29 mouse cellular contexts compared by ENCODE assay signal in genomic region chr11:114790171-114790570, GRCm38 (mm10). TPM values are rescaled to one million over a fixed set of nuclear protein-coding genes. Genes with fewer than 3 reads are reported as not detected.
DNase-seq lines count a peak whose midpoint lies in the region; ATAC-seq and TF ChIP-seq lines count a peak whose summit lies in the region.
"Had no signal": no experiment of that assay in that cellular context is flagged by ENCODE, and none has a peak within 500 bp of the region (broad histone marks: within the 10 kb centered on the region; RNA-seq: fewer than 3 reads in every experiment).

No protein-coding gene starts in this region.

- H3K27ac ChIP-seq in cerebellum, adult 2 months (ENCODE audit: insufficient read depth, low read length) = no peak overlapping the region
- peak overlapping the region; percentile 24; the same call in 1 of the 2 replicates for H3K27ac ChIP-seq in gastrocnemius, adult 2 months
- H3K27ac ChIP-seq: embryonic facial prominence, embryonic 12.5 days; embryonic facial prominence, embryonic 15.5 days; heart, embryonic 15.5 days; hindbrain, embryonic 10.5 days; hindbrain, embryonic 13.5 days; intestine, embryonic 15.5 days had no signal

- no peak for TF ChIP-seq POLR2A in cerebellum, adult 2 months (IDR thresholded peaks at IDR 0.05; ENCODE audit: borderline replicate concordance, insufficient read depth, low read length)

- H3K36me3 ChIP-seq in E14TG2a.4 (ENCODE audit: insufficient read depth, low read length) = no peaks in the 10 kb centered on the region
- H3K36me3 ChIP-seq: embryonic facial prominence, embryonic 12.5 days; embryonic facial prominence, embryonic 15.5 days; G1E; heart, embryonic 12.5 days; heart, embryonic 15.5 days; hindbrain, embryonic 13.5 days; intestine, embryonic 15.5 days had no signal

- DNase-seq in cerebellum, adult 11 months = peak; percentile 40
- no peak for DNase-seq in cerebellum, adult 8-10 months
- DNase-seq in cerebellum, adult 9-11 months = peak; percentile 67
- no peak for DNase-seq in cerebellum, adult 2 months
- no peak for DNase-seq in gastrocnemius, adult 2 months
- DNase-seq in gastrocnemius, postnatal 14 days = no peak
- DNase-seq: adrenal gland, adult 8-10 months; adrenal gland, postnatal 25 days; gastrocnemius, postnatal 25 days; heart, adult 18-20 months; heart, postnatal 10 days; heart, postnatal 36 days; kidney, adult 11 months; kidney, adult 8-10 months had no signal

- intact Hi-C loops in gastrocnemius, adult 2 months (cut with DNase I) = no loop called here
- intact Hi-C loops in gastrocnemius, postnatal 14 days (cut with DNase I; ENCODE audit: low total_unique reads) = no loop called here

- no peaks in the 10 kb centered on the region for H3K27me3 ChIP-seq in cerebellum, adult 2 months (ENCODE audit: control insufficient read depth, insufficient read depth, low read length)
- H3K27me3 ChIP-seq in E14TG2a.4 (ENCODE audit: insufficient read depth, low read length) = peaks cover 90% of the 10 kb centered on the region

- 91% methylated on average over 12 of the region's 12 CpGs for WGBS in cerebellum, adult 2 months

- no peak for ATAC-seq in erythroid progenitor cell, adult 5-6 weeks (replicated peaks; ENCODE audit: low FRiP score, poor library complexity, severe bottlenecking)
- ATAC-seq: activated CD4-positive, CD25-positive, alpha-beta regulatory T cell, adult 4 months; forebrain, embryonic 16.5 days; hindbrain, embryonic 16.5 days; intestine, embryonic 15.5 days had no signal

- H3K4me3 ChIP-seq in cerebellum, adult 2 months (replicated peaks; ENCODE audit: insufficient read depth, low read depth, low read length) = no peak overlapping the region
- H3K4me3 ChIP-seq in gastrocnemius, adult 2 months = no peak overlapping the region
- peak overlapping the region; percentile 51 for H3K4me3 ChIP-seq in E14TG2a.4 (replicated peaks; ENCODE audit: low read length)
- H3K4me3 ChIP-seq: embryonic facial prominence, embryonic 12.5 days; embryonic facial prominence, embryonic 15.5 days; heart, embryonic 12.5 days; heart, embryonic 15.5 days; intestine, embryonic 15.5 days had no signal

- no peak for TF ChIP-seq CTCF in cerebellum, adult 2 months (IDR thresholded peaks at IDR 0.05; ENCODE audit: borderline replicate concordance, insufficient read depth, low read depth, low read length)
- no peak for TF ChIP-seq CTCF in gastrocnemius, adult 2 months (IDR thresholded peaks at IDR 0.05)
- no peak for TF ChIP-seq CTCF in E14TG2a.4 (conservative IDR thresholded peaks at IDR 0.05; ENCODE audit: low read length)

- peaks cover 32% of the 10 kb centered on the region for H3K4me1 ChIP-seq in cerebellum, adult 2 months (ENCODE audit: control insufficient read depth, insufficient read depth, low read length)
- peaks cover 81% of the 10 kb centered on the region for H3K4me1 ChIP-seq in E14TG2a.4 (replicated peaks; ENCODE audit: low read depth, low read length)

- H3K9me3 ChIP-seq in E14TG2a.4 (ENCODE audit: low read length) = no peaks in the 10 kb centered on the region
- H3K9me3 ChIP-seq: embryonic facial prominence, embryonic 12.5 days; embryonic facial prominence, embryonic 15.5 days; heart, embryonic 12.5 days; heart, embryonic 15.5 days; hindbrain, embryonic 10.5 days; hindbrain, embryonic 13.5 days; intestine, embryonic 15.5 days had no signal

RNA-seq across cellular contexts. Expression of gene Btbd17, which starts 5.6 kb away (rescaled TPM):
- polyA plus RNA-seq in cerebellum, adult 2 months (2012; rRNA removed) = 78.3 and 81.3 TPM in 2 replicates
- total RNA-seq in gastrocnemius, adult 2 months (2021) = not detected
- 1 to 10 TPM in 1 of 2 experiments, under 1 TPM in 1; 0.38 to 1.1 TPM for total RNA-seq in gastrocnemius, postnatal 14 days (2021)
- total RNA-seq in erythroid progenitor cell, adult 5-6 weeks (2015; ENCODE audit: low replicate concordance) = not detected in 2 replicates
- total RNA-seq in erythroid progenitor cell, adult 5-6 weeks (2017; ENCODE audit: low replicate concordance) = not detected in 2 replicates
- total RNA-seq: adrenal gland, adult 8-10 months; adrenal gland, postnatal 25 days; common myeloid progenitor, adult 5-6 weeks; gastrocnemius, adult 18-20 months; gastrocnemius, postnatal 25 days; heart, adult 18-20 months; heart, postnatal 36 days had no signal
- polyA plus RNA-seq: activated CD4-positive, CD25-positive, alpha-beta regulatory T cell, adult 4 months; G1E had no signal

RNA-seq across cellular contexts. Expression of gene Gpr142, which starts 8.6 kb away (rescaled TPM):
- 0.29 and 0.64 TPM in 2 replicates for polyA plus RNA-seq in cerebellum, adult 2 months (2012; rRNA removed)
- total RNA-seq in gastrocnemius, adult 2 months (2021) = not detected
- total RNA-seq in gastrocnemius, postnatal 14 days (2021) = not detected
- not detected in 2 replicates for total RNA-seq in erythroid progenitor cell, adult 5-6 weeks (2015; ENCODE audit: low replicate concordance)
- total RNA-seq in erythroid progenitor cell, adult 5-6 weeks (2017; ENCODE audit: low replicate concordance) = not detected in 2 replicates
- total RNA-seq: adrenal gland, adult 8-10 months; adrenal gland, postnatal 25 days; common myeloid progenitor, adult 5-6 weeks; gastrocnemius, adult 18-20 months; gastrocnemius, postnatal 25 days; heart, adult 18-20 months; heart, postnatal 10 days; heart, postnatal 36 days had no signal
- polyA plus RNA-seq: activated CD4-positive, CD25-positive, alpha-beta regulatory T cell, adult 4 months; embryonic facial prominence, embryonic 12.5 days; embryonic facial prominence, embryonic 15.5 days; forebrain, embryonic 16.5 days; G1E; heart, embryonic 12.5 days; heart, embryonic 15.5 days; hindbrain, embryonic 13.5 days; hindbrain, embryonic 16.5 days had no signal

RNA-seq across cellular contexts. Expression of gene Kif19a, which starts 25.0 kb away (rescaled TPM):
- 4.9 and 5.1 TPM in 2 replicates for polyA plus RNA-seq in cerebellum, adult 2 months (2012; rRNA removed)
- total RNA-seq in gastrocnemius, adult 2 months (2021) = under 1 TPM; 0.54 to 0.56 TPM
- total RNA-seq in gastrocnemius, postnatal 14 days (2021) = 1 to 10 TPM; 1.3 to 4.2 TPM
- not detected in 2 replicates for total RNA-seq in erythroid progenitor cell, adult 5-6 weeks (2015; ENCODE audit: low replicate concordance)
- not detected in 2 replicates for total RNA-seq in erythroid progenitor cell, adult 5-6 weeks (2017; ENCODE audit: low replicate concordance)
- total RNA-seq: common myeloid progenitor, adult 5-6 weeks; G1E had no signal
- polyA plus RNA-seq: G1E had no signal

Comparison
In these comparisons a context has a peak if more than half of its experiments do, and no peak if none do; other contexts are left out.
1. DNase-seq: peak in cerebellum, adult 11 months (single experiment) and cerebellum, adult 9-11 months (single experiment); none in cerebellum, adult 8-10 months (single experiment), cerebellum, adult 2 months (0 of 2), gastrocnemius, adult 2 months (single experiment) and gastrocnemius, postnatal 14 days (single experiment).